7 mouse cellular contexts compared by ENCODE assay signal in the genomic region with DNA sequence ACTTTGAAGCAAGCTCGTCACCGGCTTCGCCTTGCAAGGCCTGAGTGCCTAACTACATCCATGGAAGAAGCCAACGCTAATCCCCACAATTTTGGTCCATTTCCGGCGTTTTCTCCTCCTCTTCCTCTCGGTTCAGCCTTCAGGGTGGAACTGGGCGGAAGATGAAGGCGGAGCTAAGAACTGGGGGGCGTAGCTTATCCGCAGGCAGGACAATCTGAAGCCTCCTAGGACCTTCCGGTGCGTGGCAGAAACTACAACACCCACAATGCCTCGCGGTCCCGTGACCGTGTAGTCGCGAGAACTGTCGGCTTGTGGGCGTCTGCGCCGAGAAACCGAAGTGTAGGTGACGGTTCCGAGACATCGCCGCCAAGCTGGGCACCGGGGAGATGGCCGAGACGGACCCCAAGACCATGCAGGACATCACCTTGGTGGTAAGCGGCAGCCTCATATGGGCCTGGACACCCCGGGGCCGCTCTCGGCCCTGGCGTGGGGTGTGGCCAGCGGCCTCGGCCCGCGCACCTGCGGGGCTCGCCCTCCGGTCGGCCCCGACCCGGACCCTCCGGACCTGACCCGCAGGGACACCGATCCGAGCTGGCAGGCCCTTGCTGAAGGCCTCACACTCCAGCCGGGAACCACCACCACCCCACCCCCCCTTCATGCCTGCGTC. TPM values are rescaled to one million over a fixed set of nuclear protein-coding genes. Genes with fewer than 3 reads are reported as not detected.
DNase-seq lines count a peak whose midpoint lies in the region; ATAC-seq lines count a peak whose summit lies in the region.

Hsbp1 (plus strand) TSS at position 299 of the 667 bp plus-strand sequence.

- no peaks in the 10 kb centered on the region for H3K27me3 ChIP-seq in embryonic facial prominence, embryonic 11.5 days (ENCODE audit: control insufficient read depth, insufficient read depth, low read length)
- H3K27me3 ChIP-seq in limb, embryonic 10.5 days (ENCODE audit: low read depth, poor library complexity, severe bottlenecking) = peaks cover 5% of the 10 kb centered on the region; the same call in 1 of the 2 replicates
- peaks cover 15% of the 10 kb centered on the region for H3K27me3 ChIP-seq in midbrain, embryonic 13.5 days

- H3K9me3 ChIP-seq in embryonic facial prominence, embryonic 11.5 days (replicated peaks; ENCODE audit: control insufficient read depth, low read length) = peaks cover 3% of the 10 kb centered on the region; the same call in 1 of the 2 replicates
- H3K9me3 ChIP-seq in limb, embryonic 10.5 days (replicated peaks) = no peaks in the 10 kb centered on the region; the same call in 1 of the 2 replicates
- H3K9me3 ChIP-seq in midbrain, embryonic 13.5 days = peaks cover 3% of the 10 kb centered on the region; the same call in 1 of the 2 replicates

- peak; percentile 98 for DNase-seq in adrenal gland, postnatal 14 days
- DNase-seq in embryonic facial prominence, embryonic 11.5 days (ENCODE audit: low spot score) = peak; percentile 99
- peak; percentile 97 for DNase-seq in kidney, adult 11 months
- DNase-seq in limb, embryonic 10.5 days (ENCODE audit: low spot score) = peak; percentile 96
- peak; percentile 95 for DNase-seq in spleen, adult 12 weeks (ENCODE audit: low spot score)

- H3K9ac ChIP-seq in embryonic facial prominence, embryonic 11.5 days (replicated peaks; ENCODE audit: low read length) = peak within 1 kb of the TSS; percentile 93
- peak within 1 kb of the TSS; percentile 98 for H3K9ac ChIP-seq in midbrain, embryonic 13.5 days (replicated peaks)

- no peak within 1 kb of the TSS for H3K27ac ChIP-seq in embryonic facial prominence, embryonic 11.5 days (replicated peaks; ENCODE audit: low read depth, low read length)
- H3K27ac ChIP-seq in limb, embryonic 10.5 days = peak within 1 kb of the TSS; percentile 89
- H3K27ac ChIP-seq in midbrain, embryonic 13.5 days = peak within 1 kb of the TSS; percentile 75

- peaks cover 3% of the 10 kb centered on the region; the same call in 1 of the 2 replicates for H3K4me1 ChIP-seq in embryonic facial prominence, embryonic 11.5 days (ENCODE audit: control insufficient read depth, insufficient read depth, low read length)
- H3K4me1 ChIP-seq in limb, embryonic 10.5 days = peaks cover 8% of the 10 kb centered on the region
- H3K4me1 ChIP-seq in midbrain, embryonic 13.5 days (replicated peaks) = peaks cover 9% of the 10 kb centered on the region

- H3K36me3 ChIP-seq in embryonic facial prominence, embryonic 11.5 days (replicated peaks; ENCODE audit: control insufficient read depth, insufficient read depth, low read depth, low read length) = peaks cover 4% of the 10 kb centered on the region
- peaks cover 38% of the 10 kb centered on the region for H3K36me3 ChIP-seq in limb, embryonic 10.5 days
- peaks cover 31% of the 10 kb centered on the region for H3K36me3 ChIP-seq in midbrain, embryonic 13.5 days

- H3K4me3 ChIP-seq in embryonic facial prominence, embryonic 11.5 days (ENCODE audit: low read depth, low read length) = peak within 1 kb of the TSS; percentile 97
- peak within 1 kb of the TSS; percentile 99 for H3K4me3 ChIP-seq in limb, embryonic 10.5 days
- peak within 1 kb of the TSS; percentile 95 for H3K4me3 ChIP-seq in midbrain, embryonic 13.5 days (replicated peaks)

- H3K4me2 ChIP-seq in embryonic facial prominence, embryonic 11.5 days (ENCODE audit: low read depth, low read length) = peak within 1 kb of the TSS; percentile 62
- H3K4me2 ChIP-seq in midbrain, embryonic 13.5 days (replicated peaks) = peak within 1 kb of the TSS; percentile 70

- peak; percentile 98 for ATAC-seq in embryonic facial prominence, embryonic 11.5 days (replicated peaks; ENCODE audit: insufficient number of reproducible peaks, low FRiP score, low TSS enrichment, low read depth)
- ATAC-seq in granulocyte monocyte progenitor cell, adult 5-6 weeks (replicated peaks; ENCODE audit: poor library complexity, severe bottlenecking) = peak; percentile 98
- peak; percentile 99 for ATAC-seq in midbrain, embryonic 13.5 days

- 2% methylated on average over 52 of the region's 52 CpGs for WGBS in embryonic facial prominence, embryonic 11.5 days
- WGBS in limb, embryonic 10.5 days = 2% methylated on average over 52 of the region's 52 CpGs
- WGBS in midbrain, embryonic 13.5 days = 3% methylated on average over 46 of the region's 52 CpGs

RNA-seq across cellular contexts. Expression of gene Hsbp1, which starts in this region (rescaled TPM):
- total RNA-seq in adrenal gland, postnatal 14 days (2021) = 160 and 163 TPM in 2 replicates
- polyA plus RNA-seq in embryonic facial prominence, embryonic 11.5 days (2014; fragmentation: Nextera tagmentation; extraction: Ambion mirVana) = 311 and 315 TPM in 2 replicates
- 128 and 172 TPM in 2 replicates for total RNA-seq in granulocyte monocyte progenitor cell, adult 5-6 weeks (2014; fragmentation: Nextera tagmentation)
- 97.7 and 102 TPM in 2 replicates for total RNA-seq in granulocyte monocyte progenitor cell, adult 5-6 weeks (2017)
- 217 and 241 TPM in 2 replicates for polyA plus RNA-seq in limb, embryonic 10.5 days (2016; fragmentation: Nextera tagmentation; extraction: Ambion mirVana)
- polyA plus RNA-seq in midbrain, embryonic 13.5 days (2015; fragmentation: Nextera tagmentation; extraction: Ambion mirVana) = 582 and 588 TPM in 2 replicates
